Mouse (Mus musculus) G1E (cell line): ENCODE measurements around the gene Rassf4. TPM values are rescaled to one million over a fixed set of nuclear protein-coding genes. Genes with fewer than 3 reads are reported as not detected.

Experiments
- ATAC-seq: 2 replicates; pipeline ENCODE4 v1.8.0; 2016; ENCODE audit warnings: mild to moderate bottlenecking; ENCODE audit not compliant: insufficient number of reproducible peaks, poor library complexity, low FRiP score, severe bottlenecking; ENCODE audit errors: extremely low read depth
- DNase-seq: peaks from one replicate; pipeline ENCODE4 v3.0.0; 2012; ENCODE audit warnings: low spot score
- H3K27me3 ChIP-seq: 2 replicates; pipeline ENCODE4 v1.6.1; 2012; ENCODE audit warnings: mild to moderate bottlenecking, low read length, inconsistent platforms; ENCODE audit not compliant: insufficient read depth
- H3K36me3 ChIP-seq: replicated peaks from 2 replicates; pipeline ENCODE3; 2012; ENCODE audit warnings: mild to moderate bottlenecking, inconsistent platforms
- H3K4me1 ChIP-seq: 2 replicates; pipeline ENCODE4 v1.6.1; 2012; ENCODE audit warnings: low read depth, low read length, inconsistent platforms, mixed read lengths; ENCODE audit not compliant: insufficient read depth
- H3K4me3 ChIP-seq: 2 replicates; pipeline ENCODE4 v1.5.1; 2012; ENCODE audit warnings: low read depth, mild to moderate bottlenecking, inconsistent platforms, low read length, moderate library complexity, mixed read lengths
- H3K9me3 ChIP-seq: replicated peaks from 2 replicates; pipeline ENCODE4 v1.6.1; 2012; ENCODE audit warnings: inconsistent platforms
- CTCF ChIP-seq: IDR thresholded peaks from 2 replicates; pipeline ENCODE4 v1.5.1; 2012; ENCODE audit warnings: low read depth, low read length, inconsistent platforms, mixed read lengths
- GATA1 ChIP-seq: IDR thresholded peaks from 2 replicates; pipeline ENCODE4 v1.6.1; 2012; ENCODE audit warnings: borderline replicate concordance, low read length, inconsistent platforms, mixed read lengths
- GATA2 ChIP-seq: IDR thresholded peaks from 2 replicates; pipeline ENCODE4 v1.6.1; 2012; ENCODE audit warnings: low read depth, low read length, inconsistent platforms, borderline replicate concordance
- POLR2AphosphoS5 ChIP-seq: IDR thresholded peaks from 2 replicates; pipeline ENCODE4 v1.6.1; 2012; ENCODE audit warnings: low read depth, low read length, inconsistent platforms; ENCODE audit not compliant: insufficient replicate concordance
- TAL1 ChIP-seq: conservative IDR thresholded peaks from 2 replicates; pipeline ENCODE4 v1.6.1; 2012; ENCODE audit warnings: low read depth, low read length, inconsistent platforms, mixed read lengths
- polyA plus RNA-seq: library from polyadenylated mRNA; stranded (reverse); fragments of >175 nt; gene quantifications from 2 replicates; pipeline ENCODE4 v1.2.3, GENCODE M21; 2012
- total RNA-seq, 2 experiments: library from RNA; stranded (forward) in 1 of 2; stranded (reverse) in 1 of 2; fragments of 200-1000 nt in 1 of 2; fragments of >200 nt in 1 of 2; fragmentation: Nextera tagmentation in 1 of 2; gene quantifications; 2 replicates each; pipeline ENCODE4 v1.2.3; 2014 to 2017

Rassf4 gene
- total and polyA plus RNA-seq, 3 experiments: 0.16 TPM; not detected in 2

GRCm38 (mm10) chr6:116642942-116643341 lies 30.8 kb downstream of the Rassf4 start:
- no peaks in the 10 kb centered on the region for H3K36me3 ChIP-seq
- no peak overlapping the region for H3K4me3 ChIP-seq
- DNase-seq (no peak), ATAC-seq (no peak)
- peaks cover 78% of the 10 kb centered on the region for H3K9me3 ChIP-seq
- H3K27me3 ChIP-seq: no peaks in the 10 kb centered on the region
- H3K4me1 ChIP-seq: no peaks in the 10 kb centered on the region
- TF ChIP-seq GATA2 (no peak), TAL1 (no peak), POLR2AphosphoS5 (no peak), CTCF (no peak), GATA1 (no peak)

DNA sequence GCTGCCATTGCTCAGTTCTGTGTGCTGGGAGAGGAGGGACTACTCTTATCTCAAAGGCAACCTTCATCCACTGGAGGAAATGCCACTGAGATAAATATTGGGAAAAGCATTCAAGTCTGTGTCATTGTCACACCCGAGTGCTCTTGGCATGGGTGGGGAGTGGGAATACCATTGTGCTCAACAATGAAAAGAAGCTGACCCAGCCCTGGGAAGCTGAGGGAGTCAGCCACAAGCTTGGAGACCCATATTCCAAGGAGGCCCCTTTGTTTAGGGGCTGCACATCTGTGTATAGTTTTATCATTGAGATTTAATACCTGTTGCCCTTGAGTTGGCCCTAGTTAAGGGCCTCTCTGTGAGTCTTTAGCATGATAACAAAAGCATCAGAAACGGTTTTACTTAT lies 34.1 kb downstream of the Rassf4 start:
- TF ChIP-seq POLR2AphosphoS5 (no peak), CTCF (no peak), GATA1 (no peak), GATA2 (no peak), TAL1 (no peak)
- Histone ChIP-seq H3K9me3 (peaks cover 66% of the 10 kb centered on the region), H3K27me3 (no peaks in the 10 kb centered on the region), H3K36me3 (no peaks in the 10 kb centered on the region), H3K4me3 (no peak overlapping the region), H3K4me1 (no peaks in the 10 kb centered on the region)
- ATAC-seq: no peak
- DNase-seq: no peak

DNA sequence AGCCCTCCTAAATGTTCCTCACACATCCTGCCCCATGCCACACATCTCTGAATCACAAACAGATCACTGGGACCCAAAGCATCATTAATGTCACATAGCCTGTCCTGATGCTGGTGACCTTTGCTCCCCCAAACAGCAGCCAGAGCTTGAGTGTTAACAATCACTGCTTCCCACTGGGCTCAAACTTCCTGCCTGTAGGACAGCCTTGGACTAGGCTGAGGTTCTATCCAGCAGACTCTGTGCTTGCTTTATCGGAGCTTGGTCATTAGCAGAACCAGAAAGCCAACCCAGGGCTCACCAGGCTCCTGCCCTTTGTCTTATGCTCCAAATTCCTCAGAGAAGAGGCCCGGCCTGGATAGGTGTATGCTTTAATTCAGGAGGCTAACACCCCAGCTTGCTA lies 34.9 kb downstream of the Rassf4 start:
- H3K9me3 ChIP-seq: peaks cover 65% of the 10 kb centered on the region
- no peaks in the 10 kb centered on the region for H3K27me3 ChIP-seq
- ATAC-seq (no peak), DNase-seq (no peak)
- no peaks in the 10 kb centered on the region for H3K36me3 ChIP-seq
- TF ChIP-seq GATA1: no peak
- no peak for TF ChIP-seq POLR2AphosphoS5
- no peak for TF ChIP-seq CTCF
- no peak for TF ChIP-seq TAL1
- TF ChIP-seq GATA2: no peak
- H3K4me3 ChIP-seq: no peak overlapping the region
- no peaks in the 10 kb centered on the region for H3K4me1 ChIP-seq

DNA sequence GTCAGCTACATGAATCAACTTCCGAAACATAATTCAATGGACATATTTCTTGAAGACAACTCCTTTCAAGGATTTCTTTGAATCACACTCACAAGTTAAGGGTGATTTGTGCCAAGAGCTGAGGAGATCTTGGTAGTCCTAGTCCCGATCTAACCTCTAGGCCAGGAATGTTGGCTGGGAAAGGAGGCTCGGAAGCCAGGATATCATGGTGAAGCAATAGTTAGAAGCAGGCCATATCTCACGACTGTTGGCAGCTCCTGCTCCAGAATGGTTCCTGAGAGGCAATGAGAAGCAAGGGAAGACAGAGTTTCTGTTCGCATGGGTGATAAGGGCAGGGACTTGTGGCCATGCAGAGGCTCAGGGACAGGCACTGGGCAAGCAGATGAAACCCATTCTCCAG lies 36.3 kb downstream of the Rassf4 start:
- Histone ChIP-seq H3K36me3 (no peaks in the 10 kb centered on the region), H3K9me3 (peaks cover 58% of the 10 kb centered on the region), H3K27me3 (no peaks in the 10 kb centered on the region), H3K4me1 (no peaks in the 10 kb centered on the region), H3K4me3 (no peak overlapping the region)
- ATAC-seq (no peak), DNase-seq (no peak)
- TF ChIP-seq CTCF: no peak
- no peak for TF ChIP-seq GATA1
- no peak for TF ChIP-seq POLR2AphosphoS5
- no peak for TF ChIP-seq GATA2
- TF ChIP-seq TAL1: no peak

GRCm38 (mm10) chr6:116636581-116637235 lies 37.0 kb downstream of the Rassf4 start:
- TF ChIP-seq GATA1 (no peak), POLR2AphosphoS5 (no peak), GATA2 (no peak), CTCF (no peak), TAL1 (no peak)
- Histone ChIP-seq H3K9me3 (peaks cover 58% of the 10 kb centered on the region), H3K4me1 (no peaks in the 10 kb centered on the region), H3K36me3 (no peaks in the 10 kb centered on the region), H3K4me3 (no peak overlapping the region), H3K27me3 (no peaks in the 10 kb centered on the region)
- DNase-seq: no peak
- ATAC-seq: no peak

- TF ChIP-seq TAL1 (no peak), CTCF (no peak), GATA1 (no peak), GATA2 (no peak), POLR2AphosphoS5 (no peak)
- no peak overlapping the region for H3K4me3 ChIP-seq
- no peaks in the 10 kb centered on the region for H3K36me3 ChIP-seq
- DNase-seq: no peak
- ATAC-seq: no peak
- H3K27me3 ChIP-seq: no peaks in the 10 kb centered on the region
- peaks cover 47% of the 10 kb centered on the region for H3K9me3 ChIP-seq
- H3K4me1 ChIP-seq: no peaks in the 10 kb centered on the region
Observed at GRCm38 (mm10) chr6:116635251-116636180, 38.2 kb downstream of the Rassf4 start.
